Mouse (Mus musculus) adrenal gland, postnatal 25 days (tissue): ENCODE results near the gene Olfr723. TPM values are rescaled to one million over a fixed set of nuclear protein-coding genes. Genes with fewer than 3 reads are reported as not detected.
"Not testable (repeated sequence)": the region's sequence is repeated elsewhere in the genome, so short reads cannot be mapped to it uniquely, and the experiment has no call there.

ENCODE experiments used
- DNase-seq: peaks from one replicate; pipeline ENCODE4 v3.0.0; 2021; ENCODE audit warnings: mixed read lengths
- long read RNA-seq: library from polyadenylated mRNA; stranded (forward); transcript quantifications from one replicate; pipeline ENCODE4 v2.0.0, GENCODE M21; 2021
- total RNA-seq: library from RNA; stranded (reverse); gene quantifications from 2 replicates; pipeline ENCODE4 v1.2.3, GENCODE M21; 2021

The Olfr723 gene
- not detected in 2 replicates for total RNA-seq
- long read RNA-seq, result 0 reads

DNA sequence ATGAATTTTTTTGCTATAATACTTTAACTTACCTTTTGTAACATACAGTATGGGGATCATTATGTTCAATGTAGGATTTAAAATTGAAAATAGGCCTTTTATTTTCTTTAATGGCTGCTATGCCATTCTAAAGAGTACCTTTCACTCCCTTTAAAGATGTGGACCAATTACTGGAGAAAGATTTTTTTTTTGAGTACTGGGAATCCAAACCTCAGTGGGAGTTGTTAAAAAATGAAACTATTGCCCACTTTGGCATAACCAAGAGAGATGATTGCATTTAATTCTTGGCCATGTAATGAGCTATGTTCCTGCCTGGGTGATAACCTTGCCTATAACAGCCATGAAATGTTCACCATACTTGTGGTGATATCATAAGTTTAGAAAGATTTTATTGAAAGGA lies at the start of gene Olfr723:
Olfr723 (minus strand) TSS at position 101 of the 400 bp plus-strand sequence.
- DNase-seq, result not testable (repeated sequence)

DNA sequence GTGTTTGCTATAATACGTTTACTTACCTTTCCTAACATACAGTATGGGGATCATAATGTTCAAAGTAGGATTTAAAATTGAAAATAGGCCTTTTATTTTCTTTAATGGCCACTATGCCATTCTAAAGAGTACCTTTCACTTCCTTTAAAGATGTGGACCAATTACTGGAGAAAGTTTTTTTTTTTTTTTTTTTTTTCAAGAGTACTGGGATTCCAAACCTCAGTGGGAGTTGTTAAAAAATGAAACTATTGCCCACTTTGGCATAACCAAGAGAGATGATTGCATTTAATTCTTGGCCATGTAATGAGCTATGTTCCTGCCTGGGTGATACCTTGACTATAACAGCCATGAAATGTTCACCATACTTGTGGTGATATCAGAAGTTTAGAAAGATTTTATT lies 31.6 kb upstream of the Olfr723 start, which contains the start of gene Olfr724:
Olfr724 (minus strand) TSS at position 101 of the 400 bp plus-strand sequence.
- DNase-seq, result not testable (repeated sequence)

DNA sequence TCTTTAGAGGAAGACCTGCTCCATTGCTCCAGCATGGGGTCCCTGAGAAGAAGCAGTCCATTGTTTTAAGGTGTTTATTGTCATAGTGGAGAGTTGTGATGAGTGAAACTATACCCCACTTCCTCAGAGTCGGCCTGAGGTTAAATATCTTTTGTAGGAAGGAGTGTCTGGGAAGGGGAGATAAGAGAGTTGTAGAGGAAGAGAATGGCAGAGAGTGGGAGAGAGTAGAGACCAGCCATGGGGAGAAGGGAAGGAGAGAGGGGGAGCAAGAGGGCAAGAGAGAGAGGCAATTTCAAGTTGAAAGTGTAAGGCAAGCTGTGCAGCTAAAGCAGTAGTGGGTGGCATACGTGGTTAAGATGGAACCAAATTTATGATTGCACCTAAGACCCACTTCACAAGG lies 24.3 kb upstream of the Olfr723 start:
- no peak for DNase-seq

- no peak for DNase-seq
Observed at GRCm38 (mm10) chr14:49901899-49902298, 29.7 kb downstream of the Olfr723 start, which contains the start of gene Olfr722. TSS of gene Olfr722 (minus strand) at chr14:49901999.

Other genes starting within 250 kb of the Olfr723 start
- 0.86 and 0.97 TPM in 2 replicates for gene Armh4, start 148.4 kb downstream of the Olfr723 start, total RNA-seq
- gene Olfr722, start 29.8 kb downstream of the Olfr723 start, total RNA-seq, result not detected in 2 replicates
- not detected in 2 replicates for gene Olfr724, start 31.5 kb upstream of the Olfr723 start, total RNA-seq
- not detected in 2 replicates for gene Olfr725, start 108.6 kb upstream of the Olfr723 start, total RNA-seq
- not detected in 2 replicates for gene Olfr726, start 159.2 kb upstream of the Olfr723 start, total RNA-seq
- not detected in 2 replicates for gene Olfr727, start 191.4 kb upstream of the Olfr723 start, total RNA-seq
- gene Olfr728, start 210.9 kb upstream of the Olfr723 start, total RNA-seq, result not detected in 2 replicates
- gene Olfr729, start 221.1 kb upstream of the Olfr723 start, total RNA-seq, result not detected in 2 replicates